ENCODE assay signal across 1 mouse cellular context in genomic region chr11:115603476-115604303, GRCm38 (mm10).
A peak's percentile ranks its signal among the peaks of the same experiment; 100 is the strongest.
TF ChIP-seq lines count a peak whose summit lies in the region.

Mrps7 (plus strand) TSS chr11:115603925.
Gga3 (minus strand) TSS chr11:115604051.

TF ChIP-seq in CH12.LX, 34 proteins besides CTCF, POLR2A, EP300 and RAD21 (continued from another document):
- TF ChIP-seq MAX (IDR thresholded peaks at IDR 0.05; ENCODE audit: low read length), result peak; percentile 100
- TF ChIP-seq TBP (conservative IDR thresholded peaks at IDR 0.05; ENCODE audit: low read depth, low read length), result peak; percentile 94
- TF ChIP-seq ZMIZ1 (IDR thresholded peaks at IDR 0.05; ENCODE audit: low read depth, low read length), result peak; percentile 85
- TF ChIP-seq ELF1 (IDR thresholded peaks at IDR 0.05; ENCODE audit: low read depth, low read length), result peak; percentile 87
- TF ChIP-seq SMC3 (IDR thresholded peaks at IDR 0.05; ENCODE audit: low read depth, low read length), result no peak; the same call in 1 of the 2 replicates
- peak; percentile 87 for TF ChIP-seq KAT2A (IDR thresholded peaks at IDR 0.05; ENCODE audit: insufficient replicate concordance, low read length)
- TF ChIP-seq E2F4 (IDR thresholded peaks at IDR 0.05; ENCODE audit: insufficient replicate concordance, low read depth, low read length), result no peak
- no peak for TF ChIP-seq BHLHE40 (IDR thresholded peaks at IDR 0.05; ENCODE audit: low read depth, low read length)
- TF ChIP-seq MAFK (IDR thresholded peaks at IDR 0.05; ENCODE audit: insufficient replicate concordance, low read length), result no peak
- no peak for TF ChIP-seq USF2 (conservative IDR thresholded peaks at IDR 0.05; ENCODE audit: low read depth, low read length)
- TF ChIP-seq ZKSCAN1 (IDR thresholded peaks at IDR 0.05; ENCODE audit: borderline replicate concordance, low read depth, low read length), result no peak
- no peak for TF ChIP-seq JUND (conservative IDR thresholded peaks at IDR 0.05; ENCODE audit: low read depth, low read length)
- TF ChIP-seq NELFE (IDR thresholded peaks at IDR 0.05; ENCODE audit: low read depth, low read length), result peak; percentile 88
- peak; percentile 100 for TF ChIP-seq TCF12 (IDR thresholded peaks at IDR 0.05; ENCODE audit: low read depth, low read length)
- TF ChIP-seq IRF4 (IDR thresholded peaks at IDR 0.05; ENCODE audit: low read depth, low read length), result peak; percentile 55; the same call in 1 of the 2 replicates
- peak; percentile 81 for TF ChIP-seq SIN3A (IDR thresholded peaks at IDR 0.05; ENCODE audit: low read length)
- TF ChIP-seq CHD1 (IDR thresholded peaks at IDR 0.05; ENCODE audit: low read depth, low read length), result peak; percentile 42; the same call in 1 of the 2 replicates
- TF ChIP-seq USF1 (IDR thresholded peaks at IDR 0.05; ENCODE audit: low read depth, low read length), result no peak
- peak; percentile 74 for TF ChIP-seq NRF1 (IDR thresholded peaks at IDR 0.05; ENCODE audit: low read depth, low read length)
- no peak for TF ChIP-seq PAX5 (IDR thresholded peaks at IDR 0.05; ENCODE audit: low read length)
- TF ChIP-seq CHD2 (IDR thresholded peaks at IDR 0.05; ENCODE audit: low read length), result peak; percentile 99
- peak; percentile 37 for TF ChIP-seq UBTF (IDR thresholded peaks at IDR 0.05; ENCODE audit: low read depth, low read length)
- TF ChIP-seq MYC (IDR thresholded peaks at IDR 0.05; ENCODE audit: low read depth, low read length), result peak; percentile 76; the same call in 1 of the 2 replicates
- TF ChIP-seq ETS1 (conservative IDR thresholded peaks at IDR 0.05; ENCODE audit: low read depth, low read length), result peak; percentile 34; the same call in 1 of the 2 replicates
- peak; percentile 24; the same call in 1 of the 2 replicates for TF ChIP-seq MXI1 (IDR thresholded peaks at IDR 0.05; ENCODE audit: low read depth, low read length)
- TF ChIP-seq ZC3H11A (IDR thresholded peaks at IDR 0.05; ENCODE audit: low read depth, low read length), result no peak
- 0 out of 2 replicates have a peak, but pooled peaks have one; percentile 27 for TF ChIP-seq MAZ (IDR thresholded peaks at IDR 0.05; ENCODE audit: low read depth, low read length)
- TF ChIP-seq HCFC1 (IDR thresholded peaks at IDR 0.05; ENCODE audit: low read depth, low read length), result peak; percentile 87
- TF ChIP-seq JUN (IDR thresholded peaks at IDR 0.05; ENCODE audit: insufficient read depth, low read depth, low read length), result no peak
- TF ChIP-seq MEF2A (IDR thresholded peaks at IDR 0.05; ENCODE audit: borderline replicate concordance, low read depth, low read length), result peak; percentile 80
